Mouse (Mus musculus) brain, embryonic 14.5 days (tissue): ENCODE data around the gene Lrit2.

Source experiments
- CTCF ChIP-seq: fragments of 200-500 bp; IDR thresholded peaks from 2 replicates; pipeline ENCODE4 v1.5.1; 2012; ENCODE audit warnings: inconsistent platforms, mild to moderate bottlenecking, moderate library complexity, borderline replicate concordance; ENCODE audit not compliant: insufficient read depth, insufficient read length; ENCODE audit errors: extremely low read depth
- POLR2A ChIP-seq: fragments of 200-500 bp; IDR thresholded peaks from 2 replicates; pipeline ENCODE4 v1.6.1; 2012; ENCODE audit warnings: mild to moderate bottlenecking, inconsistent platforms, borderline replicate concordance; ENCODE audit not compliant: poor library complexity, insufficient read depth, insufficient read length, severe bottlenecking; ENCODE audit errors: extremely low read depth

DNA sequence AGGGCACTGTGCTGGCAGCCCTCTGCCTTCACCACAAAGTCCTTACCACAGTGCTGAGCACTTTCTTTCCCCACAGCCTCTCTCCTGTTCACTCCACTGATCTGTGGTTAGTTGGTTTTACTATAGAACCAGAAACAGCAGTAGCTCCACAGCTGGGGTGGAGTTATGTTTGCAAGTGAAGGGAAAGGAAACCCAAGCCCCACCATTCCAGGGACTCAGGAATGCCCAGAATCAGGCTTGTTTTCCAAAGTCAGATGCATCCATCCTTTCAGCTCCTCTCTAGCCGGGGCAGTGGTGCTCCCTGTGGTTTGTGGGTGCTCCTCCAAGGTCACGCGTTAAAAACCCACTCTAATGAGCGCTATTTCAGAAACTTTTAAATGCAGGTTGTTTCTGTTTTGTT is 27.8 kb downstream of the Lrit2 start:
- TF ChIP-seq CTCF (no peak), POLR2A (no peak)
